Mouse (Mus musculus) cortical plate, adult 2 months (tissue): ENCODE measurements around the gene Zfp652.

Experiments used
- CTCF ChIP-seq: fragments of 200-500 bp; IDR thresholded peaks from 2 replicates; pipeline ENCODE4 v1.5.1; 2011; ENCODE audit warnings: mild to moderate bottlenecking, control low read depth, low read length; ENCODE audit not compliant: insufficient read depth; ENCODE audit errors: extremely low read depth
- POLR2A ChIP-seq: fragments of 200-500 bp; IDR thresholded peaks from 2 replicates; pipeline ENCODE4 v1.6.1; 2011; ENCODE audit warnings: mild to moderate bottlenecking, low read length, control low read depth; ENCODE audit not compliant: insufficient read depth; ENCODE audit errors: extremely low read depth

DNA sequence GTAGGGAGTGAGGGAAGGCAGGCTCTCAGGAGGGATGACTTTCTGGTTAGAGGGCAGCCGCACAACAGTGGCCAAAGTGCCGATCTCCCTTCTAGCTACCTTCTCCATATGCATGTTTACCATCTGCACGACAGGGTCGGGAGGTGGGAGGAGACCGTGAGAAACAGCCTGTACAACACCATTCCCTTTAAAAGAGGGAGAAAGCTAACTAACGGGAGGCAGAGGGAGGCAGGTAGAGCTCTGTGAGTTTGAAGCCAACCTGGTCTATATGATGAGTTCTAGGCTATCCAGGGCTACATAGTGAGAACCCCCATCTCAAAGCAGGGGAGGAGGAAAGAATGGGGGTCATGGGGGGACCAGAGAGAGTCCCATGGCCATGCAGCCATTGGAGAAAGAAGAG is 123.4 kb downstream of the Zfp652 start:
- TF ChIP-seq POLR2A (no peak), CTCF (no peak)
